Mouse (Mus musculus): ENCODE measurements around the gene Eif2b3. TPM values are rescaled to one million over a fixed set of nuclear protein-coding genes. Genes with fewer than 3 reads are reported as not detected.

The Eif2b3 gene
- polyA plus RNA-seq (2014; fragmentation: Nextera tagmentation; extraction: Ambion mirVana) = 43.7 and 47.4 TPM in 2 replicates

- Histone ChIP-seq H3K27ac (ENCODE audit: low read length) (no peak within 1 kb of the TSS), H3K27me3 (ENCODE audit: control insufficient read depth, insufficient read depth, low read length) (no peaks in the 10 kb centered on the region), H3K4me1 (ENCODE audit: control insufficient read depth, insufficient read depth, low read length) (peaks cover 4% of the 10 kb centered on the region; the same call in 1 of the 2 replicates), H3K36me3 (ENCODE audit: control insufficient read depth, insufficient read depth, low read length) (peaks cover 9% of the 10 kb centered on the region; the same call in 1 of the 2 replicates), H3K4me2 (replicated peaks; ENCODE audit: low read depth, low read length) (peak within 1 kb of the TSS; percentile 62), H3K9ac (replicated peaks; ENCODE audit: low read depth, low read length) (peak within 1 kb of the TSS; percentile 60), H3K9me3 (ENCODE audit: control insufficient read depth, low read depth, low read length) (no peaks in the 10 kb centered on the region), H3K4me3 (ENCODE audit: low read depth, low read length) (peak within 1 kb of the TSS; percentile 66)
- under 1% methylated on average over 61 of the region's 61 CpGs for WGBS
- ATAC-seq (ENCODE audit: insufficient number of reproducible peaks, insufficient read depth, low FRiP score, low read depth) = peak; percentile 95
Observed at GRCm38 (mm10) chr4:117019206-117020134, at the start of gene Eif2b3. Eif2b3 (plus strand) TSS chr4:117019402.

- Histone ChIP-seq H3K4me1 (ENCODE audit: control insufficient read depth, insufficient read depth, low read length) (no peaks in the 10 kb centered on the region), H3K4me2 (replicated peaks; ENCODE audit: low read depth, low read length) (no peak overlapping the region), H3K36me3 (ENCODE audit: control insufficient read depth, insufficient read depth, low read length) (no peaks in the 10 kb centered on the region), H3K27me3 (ENCODE audit: control insufficient read depth, insufficient read depth, low read length) (no peaks in the 10 kb centered on the region), H3K9ac (replicated peaks; ENCODE audit: low read depth, low read length) (no peak overlapping the region), H3K9me3 (ENCODE audit: control insufficient read depth, low read depth, low read length) (no peaks in the 10 kb centered on the region), H3K27ac (ENCODE audit: low read length) (no peak overlapping the region), H3K4me3 (ENCODE audit: low read depth, low read length) (no peak overlapping the region)
- ATAC-seq (ENCODE audit: insufficient number of reproducible peaks, insufficient read depth, low FRiP score, low read depth) = no peak
- 66% methylated on average over 2 of the region's 2 CpGs for WGBS
Observed at GRCm38 (mm10) chr4:116976503-116976902, 42.7 kb upstream of the Eif2b3 start.

- Histone ChIP-seq H3K4me2 (replicated peaks; ENCODE audit: low read depth, low read length) (no peak overlapping the region), H3K9ac (replicated peaks; ENCODE audit: low read depth, low read length) (no peak overlapping the region), H3K4me1 (ENCODE audit: control insufficient read depth, insufficient read depth, low read length) (no peaks in the 10 kb centered on the region), H3K27me3 (ENCODE audit: control insufficient read depth, insufficient read depth, low read length) (no peaks in the 10 kb centered on the region), H3K4me3 (ENCODE audit: low read depth, low read length) (no peak overlapping the region), H3K36me3 (ENCODE audit: control insufficient read depth, insufficient read depth, low read length) (no peaks in the 10 kb centered on the region), H3K9me3 (ENCODE audit: control insufficient read depth, low read depth, low read length) (no peaks in the 10 kb centered on the region), H3K27ac (ENCODE audit: low read length) (no peak overlapping the region)
- ATAC-seq (ENCODE audit: insufficient number of reproducible peaks, insufficient read depth, low FRiP score, low read depth) = no peak
- 92% methylated on average over 7 of the region's 7 CpGs for WGBS
Observed at GRCm38 (mm10) chr4:116985681-116986080, 33.5 kb upstream of the Eif2b3 start.

GRCm38 (mm10) chr4:116986400-116987121 lies 32.6 kb upstream of the Eif2b3 start:
- 62% methylated on average over 17 of the region's 17 CpGs for WGBS
- H3K27ac ChIP-seq (ENCODE audit: low read length) = no peak overlapping the region
- peak; percentile 59; the same call in 1 of the 2 replicates for ATAC-seq (ENCODE audit: insufficient number of reproducible peaks, insufficient read depth, low FRiP score, low read depth)
- no peaks in the 10 kb centered on the region for H3K9me3 ChIP-seq (ENCODE audit: control insufficient read depth, low read depth, low read length)
- no peak overlapping the region for H3K4me3 ChIP-seq (ENCODE audit: low read depth, low read length)
- no peak overlapping the region for H3K9ac ChIP-seq (replicated peaks; ENCODE audit: low read depth, low read length)
- H3K27me3 ChIP-seq (ENCODE audit: control insufficient read depth, insufficient read depth, low read length) = no peaks in the 10 kb centered on the region
- no peaks in the 10 kb centered on the region for H3K36me3 ChIP-seq (ENCODE audit: control insufficient read depth, insufficient read depth, low read length)
- no peaks in the 10 kb centered on the region for H3K4me1 ChIP-seq (ENCODE audit: control insufficient read depth, insufficient read depth, low read length)
- H3K4me2 ChIP-seq (replicated peaks; ENCODE audit: low read depth, low read length) = no peak overlapping the region

- Histone ChIP-seq H3K4me1 (ENCODE audit: control insufficient read depth, insufficient read depth, low read length) (no peaks in the 10 kb centered on the region), H3K9ac (replicated peaks; ENCODE audit: low read depth, low read length) (no peak overlapping the region), H3K36me3 (ENCODE audit: control insufficient read depth, insufficient read depth, low read length) (no peaks in the 10 kb centered on the region), H3K4me3 (ENCODE audit: low read depth, low read length) (no peak overlapping the region), H3K27ac (ENCODE audit: low read length) (no peak overlapping the region), H3K9me3 (ENCODE audit: control insufficient read depth, low read depth, low read length) (no peaks in the 10 kb centered on the region), H3K27me3 (ENCODE audit: control insufficient read depth, insufficient read depth, low read length) (no peaks in the 10 kb centered on the region), H3K4me2 (replicated peaks; ENCODE audit: low read depth, low read length) (no peak overlapping the region)
- whole genome bisulfite sequencing = 67% methylated on average over 5 of the region's 5 CpGs
- no peak for ATAC-seq (ENCODE audit: insufficient number of reproducible peaks, insufficient read depth, low FRiP score, low read depth)
Observed at GRCm38 (mm10) chr4:116987122-116987456, 32.1 kb upstream of the Eif2b3 start.

GRCm38 (mm10) chr4:116989731-116990130 lies 29.5 kb upstream of the Eif2b3 start:
- no peak for ATAC-seq (ENCODE audit: insufficient number of reproducible peaks, insufficient read depth, low FRiP score, low read depth)
- no peak overlapping the region for H3K4me3 ChIP-seq (ENCODE audit: low read depth, low read length)
- H3K4me1 ChIP-seq (ENCODE audit: control insufficient read depth, insufficient read depth, low read length) = peaks cover 3% of the 10 kb centered on the region
- H3K9me3 ChIP-seq (ENCODE audit: control insufficient read depth, low read depth, low read length) = no peaks in the 10 kb centered on the region
- no peaks in the 10 kb centered on the region for H3K36me3 ChIP-seq (ENCODE audit: control insufficient read depth, insufficient read depth, low read length)
- H3K9ac ChIP-seq (replicated peaks; ENCODE audit: low read depth, low read length) = no peak overlapping the region
- 63% methylated on average over 6 of the region's 6 CpGs for WGBS
- H3K27ac ChIP-seq (ENCODE audit: low read length) = no peak overlapping the region
- no peak overlapping the region for H3K4me2 ChIP-seq (replicated peaks; ENCODE audit: low read depth, low read length)
- no peaks in the 10 kb centered on the region for H3K27me3 ChIP-seq (ENCODE audit: control insufficient read depth, insufficient read depth, low read length)

GRCm38 (mm10) chr4:116991366-116991765 lies 27.8 kb upstream of the Eif2b3 start:
- no peak overlapping the region for H3K4me3 ChIP-seq (ENCODE audit: low read depth, low read length)
- H3K9ac ChIP-seq (replicated peaks; ENCODE audit: low read depth, low read length) = no peak overlapping the region
- no peak for ATAC-seq (ENCODE audit: insufficient number of reproducible peaks, insufficient read depth, low FRiP score, low read depth)
- H3K4me2 ChIP-seq (replicated peaks; ENCODE audit: low read depth, low read length) = no peak overlapping the region
- H3K9me3 ChIP-seq (ENCODE audit: control insufficient read depth, low read depth, low read length) = no peaks in the 10 kb centered on the region
- no peaks in the 10 kb centered on the region for H3K36me3 ChIP-seq (ENCODE audit: control insufficient read depth, insufficient read depth, low read length)
- H3K27me3 ChIP-seq (ENCODE audit: control insufficient read depth, insufficient read depth, low read length) = no peaks in the 10 kb centered on the region
- WGBS = 12% methylated on average over 7 of the region's 7 CpGs
- H3K4me1 ChIP-seq (ENCODE audit: control insufficient read depth, insufficient read depth, low read length) = peaks cover 9% of the 10 kb centered on the region
- H3K27ac ChIP-seq (ENCODE audit: low read length) = no peak overlapping the region

- H3K27ac ChIP-seq (ENCODE audit: low read length) = peak within 1 kb of the TSS; percentile 18; the same call in 1 of the 2 replicates
- peak within 1 kb of the TSS; percentile 63 for H3K9ac ChIP-seq (replicated peaks; ENCODE audit: low read depth, low read length)
- ATAC-seq (ENCODE audit: insufficient number of reproducible peaks, insufficient read depth, low FRiP score, low read depth) = peak; percentile 93
- H3K36me3 ChIP-seq (ENCODE audit: control insufficient read depth, insufficient read depth, low read length) = no peaks in the 10 kb centered on the region
- WGBS = under 1% methylated on average over 38 of the region's 38 CpGs
- H3K4me2 ChIP-seq (replicated peaks; ENCODE audit: low read depth, low read length) = peak within 1 kb of the TSS; percentile 99
- H3K27me3 ChIP-seq (ENCODE audit: control insufficient read depth, insufficient read depth, low read length) = no peaks in the 10 kb centered on the region
- H3K9me3 ChIP-seq (ENCODE audit: control insufficient read depth, low read depth, low read length) = no peaks in the 10 kb centered on the region
- H3K4me1 ChIP-seq (ENCODE audit: control insufficient read depth, insufficient read depth, low read length) = peaks cover 9% of the 10 kb centered on the region
- peak within 1 kb of the TSS; percentile 97 for H3K4me3 ChIP-seq (ENCODE audit: low read depth, low read length)
Observed at GRCm38 (mm10) chr4:116993672-116994621, 25.3 kb upstream of the Eif2b3 start, which contains the start of gene Urod. Urod (minus strand) TSS chr4:116994413.

Data from stomach, embryonic 14.5 days (tissue).